ENCODE assay signal across 14 mouse cellular contexts in genomic region chr9:52768056-52768455, GRCm38 (mm10).
A peak's percentile ranks its signal among the peaks of the same experiment; 100 is the strongest.
DNase-seq lines count a peak whose midpoint lies in the region; ATAC-seq and TF ChIP-seq lines count a peak whose summit lies in the region.
"Had no signal": no experiment of that assay in that cellular context is flagged by ENCODE, and none has a peak within 500 bp of the region (broad histone marks: within the 10 kb centered on the region; RNA-seq: fewer than 3 reads in every experiment).

No protein-coding gene starts in this region.

- H3K27me3 ChIP-seq in heart, postnatal 0 days (ENCODE audit: control insufficient read depth, insufficient read depth, low read length) = no peaks in the 10 kb centered on the region
- no peaks in the 10 kb centered on the region for H3K27me3 ChIP-seq in heart, embryonic 12.5 days (replicated peaks)
- no peaks in the 10 kb centered on the region for H3K27me3 ChIP-seq in intestine, embryonic 16.5 days (replicated peaks; ENCODE audit: control insufficient read depth, insufficient read depth, low read length)
- no peaks in the 10 kb centered on the region for H3K27me3 ChIP-seq in midbrain, embryonic 13.5 days
- H3K27me3 ChIP-seq: CH12.LX; embryonic facial prominence, embryonic 13.5 days; intestine, embryonic 15.5 days; liver, embryonic 13.5 days; Patski had no signal

- no peak overlapping the region for H3K27ac ChIP-seq in heart, postnatal 0 days (ENCODE audit: low read depth)
- no peak overlapping the region for H3K27ac ChIP-seq in heart, embryonic 12.5 days (ENCODE audit: poor library complexity, severe bottlenecking)
- H3K27ac ChIP-seq in intestine, embryonic 16.5 days (ENCODE audit: low read length) = no peak overlapping the region
- no peak overlapping the region for H3K27ac ChIP-seq in midbrain, embryonic 13.5 days
- H3K27ac ChIP-seq: embryonic facial prominence, embryonic 13.5 days; intestine, embryonic 15.5 days; liver, embryonic 13.5 days had no signal

- H3K4me3 ChIP-seq in heart, postnatal 0 days (ENCODE audit: low read depth, low read length) = no peak overlapping the region
- no peak overlapping the region for H3K4me3 ChIP-seq in heart, embryonic 12.5 days
- H3K4me3 ChIP-seq in intestine, embryonic 16.5 days (ENCODE audit: low read length) = no peak overlapping the region
- no peak overlapping the region for H3K4me3 ChIP-seq in midbrain, embryonic 13.5 days (replicated peaks)
- H3K4me3 ChIP-seq: embryonic facial prominence, embryonic 13.5 days; intestine, embryonic 15.5 days; liver, embryonic 13.5 days had no signal

- no peak for TF ChIP-seq POLR2A in brain, embryonic 14.5 days (IDR thresholded peaks at IDR 0.05; ENCODE audit: borderline replicate concordance, extremely low read depth, insufficient read depth, insufficient read length, poor library complexity, severe bottlenecking)

- DNase-seq in heart, postnatal 0 days (ENCODE audit: low spot score) = peak; percentile 9
- peak; percentile 26 for DNase-seq in brain, embryonic 14.5 days (ENCODE audit: low read depth)
- DNase-seq in cerebellum, adult 8-10 months = peak; percentile 40
- DNase-seq in layer of hippocampus, adult 9-11 months = peak; percentile 52
- DNase-seq: heart, adult 18-20 months; kidney, postnatal 14 days; liver, embryonic 13.5 days had no signal

- no peaks in the 10 kb centered on the region for H3K36me3 ChIP-seq in heart, postnatal 0 days (replicated peaks; ENCODE audit: control insufficient read depth, insufficient read depth, low read length)
- H3K36me3 ChIP-seq in heart, embryonic 12.5 days = no peaks in the 10 kb centered on the region
- H3K36me3 ChIP-seq in intestine, embryonic 16.5 days (ENCODE audit: control insufficient read depth, insufficient read depth, low read length) = no peaks in the 10 kb centered on the region
- H3K36me3 ChIP-seq in midbrain, embryonic 13.5 days = no peaks in the 10 kb centered on the region
- H3K36me3 ChIP-seq: embryonic facial prominence, embryonic 13.5 days; intestine, embryonic 15.5 days; liver, embryonic 13.5 days had no signal

- no peaks in the 10 kb centered on the region for H3K4me1 ChIP-seq in heart, postnatal 0 days (ENCODE audit: control insufficient read depth, insufficient read depth)
- H3K4me1 ChIP-seq in heart, embryonic 12.5 days (replicated peaks) = 0 out of 2 replicates have a peak, but pooled peaks cover 5% of the 10 kb centered on the region
- no peaks in the 10 kb centered on the region for H3K4me1 ChIP-seq in intestine, embryonic 16.5 days (ENCODE audit: control insufficient read depth, insufficient read depth, low read length)
- peaks cover 3% of the 10 kb centered on the region; the same call in 1 of the 2 replicates for H3K4me1 ChIP-seq in midbrain, embryonic 13.5 days (replicated peaks)
- H3K4me1 ChIP-seq: embryonic facial prominence, embryonic 13.5 days; intestine, embryonic 15.5 days; liver, embryonic 13.5 days had no signal

- WGBS in heart, postnatal 0 days = 33% methylated on average over 5 of the region's 5 CpGs
- 58% methylated on average over 5 of the region's 5 CpGs for WGBS in heart, embryonic 12.5 days
- 69% methylated on average over 5 of the region's 5 CpGs for WGBS in intestine, embryonic 16.5 days
- WGBS in midbrain, embryonic 13.5 days = 85% methylated on average over 5 of the region's 5 CpGs

- no peak for TF ChIP-seq CTCF in heart, postnatal 0 days (IDR thresholded peaks at IDR 0.05; ENCODE audit: low read depth)
- TF ChIP-seq CTCF in brain, embryonic 14.5 days (IDR thresholded peaks at IDR 0.05; ENCODE audit: borderline replicate concordance, extremely low read depth, insufficient read depth, insufficient read length) = no peak

- no peaks in the 10 kb centered on the region for H3K9me3 ChIP-seq in heart, postnatal 0 days (replicated peaks; ENCODE audit: control insufficient read depth, low read length)
- no peaks in the 10 kb centered on the region for H3K9me3 ChIP-seq in heart, embryonic 12.5 days (replicated peaks)
- H3K9me3 ChIP-seq in intestine, embryonic 16.5 days (ENCODE audit: control insufficient read depth, low read length) = no peaks in the 10 kb centered on the region
- H3K9me3 ChIP-seq in midbrain, embryonic 13.5 days = no peaks in the 10 kb centered on the region
- H3K9me3 ChIP-seq: embryonic facial prominence, embryonic 13.5 days; intestine, embryonic 15.5 days; liver, embryonic 13.5 days had no signal

- H3K4me2 ChIP-seq in heart, postnatal 0 days (ENCODE audit: low read depth, low read length) = no peak overlapping the region
- H3K4me2 ChIP-seq in heart, embryonic 12.5 days = no peak overlapping the region
- H3K4me2 ChIP-seq in intestine, embryonic 16.5 days (ENCODE audit: low read depth, low read length) = no peak overlapping the region
- H3K4me2 ChIP-seq in midbrain, embryonic 13.5 days (replicated peaks) = no peak overlapping the region
- H3K4me2 ChIP-seq: embryonic facial prominence, embryonic 13.5 days; intestine, embryonic 15.5 days; liver, embryonic 13.5 days had no signal

- no peak overlapping the region for H3K9ac ChIP-seq in heart, postnatal 0 days (replicated peaks; ENCODE audit: low read depth, low read length)
- H3K9ac ChIP-seq in heart, embryonic 12.5 days = no peak overlapping the region
- no peak overlapping the region for H3K9ac ChIP-seq in intestine, embryonic 16.5 days (ENCODE audit: low read depth, low read length)
- H3K9ac ChIP-seq in midbrain, embryonic 13.5 days (replicated peaks) = no peak overlapping the region
- H3K9ac ChIP-seq: embryonic facial prominence, embryonic 13.5 days; intestine, embryonic 15.5 days; liver, embryonic 13.5 days had no signal

- no peak for ATAC-seq in heart, postnatal 0 days (ENCODE audit: insufficient read depth, low read depth)
- no peak for ATAC-seq in heart, embryonic 12.5 days (ENCODE audit: insufficient number of reproducible peaks, low FRiP score)
- ATAC-seq in intestine, embryonic 16.5 days = no peak
- ATAC-seq in midbrain, embryonic 13.5 days = no peak
- ATAC-seq: intestine, embryonic 15.5 days; Patski had no signal

- no peak for TF ChIP-seq EP300 in heart, postnatal 0 days (IDR thresholded peaks at IDR 0.05; ENCODE audit: low read depth)
